Mouse (Mus musculus): ENCODE measurements around the gene Egfl6. TPM values are rescaled to one million over a fixed set of nuclear protein-coding genes. Genes with fewer than 3 reads are reported as not detected.

Egfl6 gene
- polyA plus RNA-seq, 1 experiment from 2014 or later = 14.6 TPM

DNA sequence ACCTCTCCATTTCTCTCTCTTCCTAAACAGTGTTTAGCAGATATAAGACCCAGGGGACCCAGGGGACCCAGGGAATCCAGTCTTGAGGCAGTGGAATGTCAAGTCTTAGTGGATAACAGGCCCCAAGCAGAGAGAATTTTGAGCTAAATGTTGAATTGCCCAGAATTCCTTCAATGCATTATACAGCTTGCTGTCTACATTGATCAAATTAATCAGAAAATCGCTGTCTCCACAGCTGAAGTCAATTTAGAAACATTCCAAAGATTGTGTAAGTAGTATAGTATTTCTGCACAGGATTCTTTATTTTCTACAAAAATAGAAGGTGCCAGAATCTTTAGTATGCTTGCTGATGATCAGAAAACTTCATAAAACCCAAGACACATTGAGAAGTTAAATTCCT, 9.4 kb downstream of the Egfl6 start:
- Histone ChIP-seq H3K4me2 (replicated peaks; ENCODE audit: low read depth, low read length) (no peak overlapping the region), H3K36me3 (ENCODE audit: control insufficient read depth, insufficient read depth, low read length) (no peaks in the 10 kb centered on the region), H3K4me1 (ENCODE audit: control insufficient read depth, insufficient read depth, low read length) (no peaks in the 10 kb centered on the region), H3K27ac (ENCODE audit: low read length) (no peak overlapping the region), H3K9me3 (ENCODE audit: control insufficient read depth, low read depth, low read length) (no peaks in the 10 kb centered on the region), H3K9ac (replicated peaks; ENCODE audit: low read depth, low read length) (no peak overlapping the region), H3K27me3 (ENCODE audit: control insufficient read depth, insufficient read depth, low read length) (peaks cover 3% of the 10 kb centered on the region; the same call in 1 of the 2 replicates), H3K4me3 (ENCODE audit: low read depth, low read length) (no peak overlapping the region)
- ATAC-seq (ENCODE audit: insufficient number of reproducible peaks, insufficient read depth, low FRiP score, low read depth) = no peak
- WGBS = 59% methylated on average over 1 of the region's 1 CpGs

DNA sequence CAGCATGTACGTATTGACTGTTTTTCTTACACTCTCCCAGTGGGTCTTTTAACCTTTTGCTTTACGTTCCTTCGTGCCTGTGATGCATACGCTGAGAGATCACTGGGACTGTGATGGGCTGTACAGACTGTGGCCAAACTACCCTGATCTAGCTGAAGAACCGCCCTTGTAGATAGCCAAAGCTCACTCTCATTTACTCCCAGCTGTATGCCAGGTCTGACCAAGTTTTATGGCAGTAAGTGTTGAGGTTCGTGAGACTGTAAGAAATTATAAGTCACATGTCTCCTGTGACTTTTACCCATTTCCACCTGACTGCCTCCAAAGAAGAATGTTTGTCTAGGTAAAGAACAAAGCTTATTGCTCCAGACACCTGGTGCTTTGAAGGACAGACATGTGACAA, 19.5 kb downstream of the Egfl6 start:
- Histone ChIP-seq H3K27me3 (ENCODE audit: control insufficient read depth, insufficient read depth, low read length) (no peaks in the 10 kb centered on the region), H3K4me1 (ENCODE audit: control insufficient read depth, insufficient read depth, low read length) (no peaks in the 10 kb centered on the region), H3K9ac (replicated peaks; ENCODE audit: low read depth, low read length) (no peak overlapping the region), H3K9me3 (ENCODE audit: control insufficient read depth, low read depth, low read length) (no peaks in the 10 kb centered on the region), H3K36me3 (ENCODE audit: control insufficient read depth, insufficient read depth, low read length) (no peaks in the 10 kb centered on the region), H3K27ac (ENCODE audit: low read length) (no peak overlapping the region), H3K4me2 (replicated peaks; ENCODE audit: low read depth, low read length) (no peak overlapping the region), H3K4me3 (ENCODE audit: low read depth, low read length) (no peak overlapping the region)
- 85% methylated on average over 6 of the region's 6 CpGs for WGBS
- no peak for ATAC-seq (ENCODE audit: insufficient number of reproducible peaks, insufficient read depth, low FRiP score, low read depth)

DNA sequence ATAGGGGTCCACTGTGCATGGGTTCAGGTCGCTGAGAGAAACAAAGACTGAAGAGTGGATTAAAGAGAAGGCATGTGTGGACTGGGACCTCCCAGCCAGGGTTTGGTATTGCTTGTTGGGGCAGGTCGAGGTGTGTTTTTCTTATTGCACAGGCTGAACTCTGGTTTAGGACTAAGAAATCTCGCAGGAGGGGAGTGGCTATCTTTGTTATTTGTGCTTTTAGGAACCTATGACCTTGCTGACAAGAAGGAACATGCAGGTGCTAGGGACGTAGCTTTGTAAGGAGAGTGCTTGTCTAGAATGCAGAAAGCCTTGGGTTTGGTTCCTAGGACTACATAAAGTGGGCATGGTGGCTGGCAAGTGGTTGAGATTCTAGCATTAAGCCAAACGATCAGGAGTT, 20.1 kb downstream of the Egfl6 start:
- no peak overlapping the region; the same call in 1 of the 2 replicates for H3K27ac ChIP-seq (ENCODE audit: low read length)
- no peaks in the 10 kb centered on the region for H3K27me3 ChIP-seq (ENCODE audit: control insufficient read depth, insufficient read depth, low read length)
- H3K36me3 ChIP-seq (ENCODE audit: control insufficient read depth, insufficient read depth, low read length) = no peaks in the 10 kb centered on the region
- H3K4me1 ChIP-seq (ENCODE audit: control insufficient read depth, insufficient read depth, low read length) = no peaks in the 10 kb centered on the region
- H3K9ac ChIP-seq (replicated peaks; ENCODE audit: low read depth, low read length) = no peak overlapping the region
- ATAC-seq (ENCODE audit: insufficient number of reproducible peaks, insufficient read depth, low FRiP score, low read depth) = no peak
- WGBS = 54% methylated on average over 5 of the region's 5 CpGs
- no peak overlapping the region for H3K4me2 ChIP-seq (replicated peaks; ENCODE audit: low read depth, low read length)
- H3K4me3 ChIP-seq (ENCODE audit: low read depth, low read length) = no peak overlapping the region
- no peaks in the 10 kb centered on the region for H3K9me3 ChIP-seq (ENCODE audit: control insufficient read depth, low read depth, low read length)

DNA sequence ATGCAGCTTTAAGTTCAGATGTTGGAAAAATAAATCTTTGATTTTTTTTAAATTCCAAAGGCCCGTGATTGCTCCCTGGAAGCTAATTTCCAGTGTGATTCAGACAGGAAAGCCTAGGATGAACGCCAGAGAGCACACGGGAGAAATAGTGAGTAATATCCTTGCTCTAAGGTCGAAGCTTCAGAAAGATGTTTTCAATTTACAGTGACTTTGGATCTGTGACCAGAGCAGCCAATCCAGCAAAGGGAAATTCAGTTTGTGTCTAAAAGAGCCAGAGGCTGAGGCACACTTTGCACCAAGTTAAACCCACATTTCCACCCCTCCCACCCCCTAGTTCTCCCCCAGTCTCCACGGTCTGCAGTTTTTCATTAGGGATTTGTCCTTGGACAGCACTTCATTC, 20.6 kb downstream of the Egfl6 start:
- no peak for ATAC-seq (ENCODE audit: insufficient number of reproducible peaks, insufficient read depth, low FRiP score, low read depth)
- no peaks in the 10 kb centered on the region for H3K9me3 ChIP-seq (ENCODE audit: control insufficient read depth, low read depth, low read length)
- no peak overlapping the region for H3K9ac ChIP-seq (replicated peaks; ENCODE audit: low read depth, low read length)
- no peak overlapping the region for H3K4me3 ChIP-seq (ENCODE audit: low read depth, low read length)
- no peak overlapping the region; the same call in 1 of the 2 replicates for H3K27ac ChIP-seq (ENCODE audit: low read length)
- no peaks in the 10 kb centered on the region for H3K4me1 ChIP-seq (ENCODE audit: control insufficient read depth, insufficient read depth, low read length)
- H3K27me3 ChIP-seq (ENCODE audit: control insufficient read depth, insufficient read depth, low read length) = no peaks in the 10 kb centered on the region
- no peak overlapping the region for H3K4me2 ChIP-seq (replicated peaks; ENCODE audit: low read depth, low read length)
- H3K36me3 ChIP-seq (ENCODE audit: control insufficient read depth, insufficient read depth, low read length) = no peaks in the 10 kb centered on the region
- 47% methylated on average over 5 of the region's 5 CpGs for WGBS

DNA sequence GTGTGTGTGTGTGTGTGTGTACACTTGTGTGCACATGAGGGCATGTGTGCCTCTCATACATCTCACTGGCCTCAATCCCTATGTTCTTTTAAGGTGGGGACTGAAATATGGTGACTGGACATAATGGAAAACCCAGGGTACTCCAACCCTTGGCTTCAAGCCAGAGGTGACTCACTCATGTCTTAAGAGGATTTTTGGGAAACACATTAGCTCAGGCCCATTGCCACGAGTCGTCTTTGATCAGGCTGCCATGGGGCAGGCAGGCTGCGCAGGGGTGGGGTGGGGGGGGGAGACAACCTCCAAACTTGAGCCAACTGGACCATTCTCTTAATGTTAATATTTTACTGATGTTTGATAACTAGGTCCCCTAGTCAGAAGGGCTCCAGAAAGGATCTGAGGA, 26.2 kb downstream of the Egfl6 start:
- Histone ChIP-seq H3K36me3 (ENCODE audit: control insufficient read depth, insufficient read depth, low read length) (no peaks in the 10 kb centered on the region), H3K9ac (replicated peaks; ENCODE audit: low read depth, low read length) (no peak overlapping the region), H3K27ac (ENCODE audit: low read length) (no peak overlapping the region), H3K4me2 (replicated peaks; ENCODE audit: low read depth, low read length) (no peak overlapping the region), H3K4me3 (ENCODE audit: low read depth, low read length) (no peak overlapping the region), H3K4me1 (ENCODE audit: control insufficient read depth, insufficient read depth, low read length) (no peaks in the 10 kb centered on the region), H3K27me3 (ENCODE audit: control insufficient read depth, insufficient read depth, low read length) (no peaks in the 10 kb centered on the region), H3K9me3 (ENCODE audit: control insufficient read depth, low read depth, low read length) (no peaks in the 10 kb centered on the region)
- WGBS = 56% methylated on average over 3 of the region's 3 CpGs
- ATAC-seq (ENCODE audit: insufficient number of reproducible peaks, insufficient read depth, low FRiP score, low read depth) = no peak

DNA sequence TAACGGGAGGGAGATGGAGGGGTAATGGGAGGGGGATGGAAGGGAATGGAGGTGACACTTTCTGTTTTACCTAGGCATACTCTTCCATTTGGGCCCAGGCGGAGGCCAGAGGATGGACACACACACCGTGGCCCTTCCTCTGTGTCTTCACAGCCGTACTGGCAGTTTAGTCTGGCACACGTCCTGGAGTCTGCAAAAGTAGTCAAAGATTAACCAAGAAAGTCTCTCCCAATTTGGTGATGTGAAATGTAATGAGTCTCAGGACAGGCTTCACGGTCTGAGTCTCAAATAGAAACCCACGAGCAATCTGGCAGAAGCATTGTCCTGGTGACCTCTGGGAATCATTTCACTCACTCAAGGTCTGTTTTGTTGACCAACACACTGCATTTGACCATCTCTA, 33.2 kb downstream of the Egfl6 start:
- H3K9ac ChIP-seq (replicated peaks; ENCODE audit: low read depth, low read length) = no peak overlapping the region
- no peak for ATAC-seq (ENCODE audit: insufficient number of reproducible peaks, insufficient read depth, low FRiP score, low read depth)
- no peaks in the 10 kb centered on the region for H3K9me3 ChIP-seq (ENCODE audit: control insufficient read depth, low read depth, low read length)
- H3K4me3 ChIP-seq (ENCODE audit: low read depth, low read length) = no peak overlapping the region
- no peaks in the 10 kb centered on the region for H3K4me1 ChIP-seq (ENCODE audit: control insufficient read depth, insufficient read depth, low read length)
- no peak overlapping the region for H3K27ac ChIP-seq (ENCODE audit: low read length)
- H3K27me3 ChIP-seq (ENCODE audit: control insufficient read depth, insufficient read depth, low read length) = no peaks in the 10 kb centered on the region
- WGBS = 75% methylated on average over 7 of the region's 7 CpGs
- no peak overlapping the region for H3K4me2 ChIP-seq (replicated peaks; ENCODE audit: low read depth, low read length)
- H3K36me3 ChIP-seq (ENCODE audit: control insufficient read depth, insufficient read depth, low read length) = no peaks in the 10 kb centered on the region

DNA sequence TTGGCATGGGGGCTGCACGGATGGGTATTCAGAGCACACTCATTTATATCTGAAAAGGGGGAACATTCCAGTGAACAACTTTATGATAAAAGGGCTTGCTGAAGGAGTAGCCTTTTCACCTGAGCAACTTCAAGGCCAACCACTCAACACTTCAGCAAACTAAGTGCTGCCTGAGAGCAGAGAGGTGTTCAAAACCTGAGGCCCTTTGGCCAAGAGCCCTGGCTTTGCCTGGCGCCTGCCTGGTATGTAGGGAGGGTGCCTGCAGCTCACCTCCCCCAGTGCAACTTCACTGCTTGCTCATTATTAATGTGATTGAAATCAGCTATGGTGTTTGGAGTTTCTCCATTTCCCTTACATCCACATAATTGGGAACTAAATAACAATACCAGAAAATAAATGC, 39.0 kb downstream of the Egfl6 start:
- no peak for ATAC-seq (ENCODE audit: insufficient number of reproducible peaks, insufficient read depth, low FRiP score, low read depth)
- no peaks in the 10 kb centered on the region for H3K27me3 ChIP-seq (ENCODE audit: control insufficient read depth, insufficient read depth, low read length)
- H3K4me2 ChIP-seq (replicated peaks; ENCODE audit: low read depth, low read length) = no peak overlapping the region
- H3K9ac ChIP-seq (replicated peaks; ENCODE audit: low read depth, low read length) = no peak overlapping the region
- no peaks in the 10 kb centered on the region for H3K4me1 ChIP-seq (ENCODE audit: control insufficient read depth, insufficient read depth, low read length)
- no peaks in the 10 kb centered on the region for H3K9me3 ChIP-seq (ENCODE audit: control insufficient read depth, low read depth, low read length)
- no peak overlapping the region for H3K27ac ChIP-seq (ENCODE audit: low read length)
- WGBS = 78% methylated on average over 2 of the region's 2 CpGs
- H3K36me3 ChIP-seq (ENCODE audit: control insufficient read depth, insufficient read depth, low read length) = no peaks in the 10 kb centered on the region
- H3K4me3 ChIP-seq (ENCODE audit: low read depth, low read length) = no peak overlapping the region

DNA sequence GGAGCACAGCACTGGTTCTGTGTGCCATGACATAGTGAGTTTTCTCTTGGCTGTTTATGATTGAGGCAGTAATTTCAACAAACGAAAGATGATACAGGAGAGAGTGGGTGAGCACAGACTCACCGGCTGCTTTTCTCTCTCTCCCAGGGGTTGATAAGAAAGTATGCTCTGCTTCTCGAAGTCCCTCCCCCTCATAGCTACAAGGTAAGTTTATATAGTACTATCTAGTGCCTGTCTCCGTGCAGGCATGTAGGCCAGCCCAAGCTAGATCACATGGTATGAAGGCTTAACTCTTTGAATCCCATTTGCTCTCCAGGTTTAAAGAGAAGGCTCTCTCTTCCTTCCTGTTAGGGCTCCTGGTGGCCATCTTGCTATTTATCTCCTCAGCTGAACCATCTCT, 50.4 kb downstream of the Egfl6 start:
- Histone ChIP-seq H3K27me3 (ENCODE audit: control insufficient read depth, insufficient read depth, low read length) (no peaks in the 10 kb centered on the region), H3K9ac (replicated peaks; ENCODE audit: low read depth, low read length) (no peak overlapping the region), H3K27ac (ENCODE audit: low read length) (no peak overlapping the region), H3K4me3 (ENCODE audit: low read depth, low read length) (no peak overlapping the region), H3K4me1 (ENCODE audit: control insufficient read depth, insufficient read depth, low read length) (no peaks in the 10 kb centered on the region), H3K9me3 (ENCODE audit: control insufficient read depth, low read depth, low read length) (no peaks in the 10 kb centered on the region), H3K36me3 (ENCODE audit: control insufficient read depth, insufficient read depth, low read length) (no peaks in the 10 kb centered on the region), H3K4me2 (replicated peaks; ENCODE audit: low read depth, low read length) (no peak overlapping the region)
- 31% methylated on average over 4 of the region's 4 CpGs for WGBS
- no peak for ATAC-seq (ENCODE audit: insufficient number of reproducible peaks, insufficient read depth, low FRiP score, low read depth)

DNA sequence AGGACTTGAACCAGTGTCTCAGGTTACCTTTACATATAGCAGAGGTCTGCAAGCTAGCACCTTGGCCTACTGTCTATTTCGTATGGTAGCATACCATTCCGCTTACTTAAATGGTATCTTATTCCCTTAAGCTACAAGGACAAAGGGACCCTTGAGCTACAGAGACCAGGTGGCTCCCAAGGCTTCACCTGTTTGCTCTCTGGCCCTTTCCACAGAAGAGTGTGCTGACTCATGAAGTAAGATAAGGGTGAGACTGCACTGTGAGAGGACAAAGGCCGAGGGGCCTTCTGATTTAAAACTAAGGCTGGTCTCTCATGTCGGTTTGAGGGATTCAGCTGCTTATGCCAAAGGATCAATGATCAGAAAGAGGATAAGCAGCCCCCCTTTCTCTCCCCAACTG, 52.1 kb downstream of the Egfl6 start:
- no peaks in the 10 kb centered on the region for H3K36me3 ChIP-seq (ENCODE audit: control insufficient read depth, insufficient read depth, low read length)
- H3K4me3 ChIP-seq (ENCODE audit: low read depth, low read length) = no peak overlapping the region
- ATAC-seq (ENCODE audit: insufficient number of reproducible peaks, insufficient read depth, low FRiP score, low read depth) = no peak
- no peak overlapping the region for H3K4me2 ChIP-seq (replicated peaks; ENCODE audit: low read depth, low read length)
- H3K27ac ChIP-seq (ENCODE audit: low read length) = no peak overlapping the region
- no peaks in the 10 kb centered on the region for H3K9me3 ChIP-seq (ENCODE audit: control insufficient read depth, low read depth, low read length)
- H3K9ac ChIP-seq (replicated peaks; ENCODE audit: low read depth, low read length) = no peak overlapping the region
- 82% methylated on average over 4 of the region's 4 CpGs for WGBS
- no peaks in the 10 kb centered on the region for H3K27me3 ChIP-seq (ENCODE audit: control insufficient read depth, insufficient read depth, low read length)
- H3K4me1 ChIP-seq (ENCODE audit: control insufficient read depth, insufficient read depth, low read length) = no peaks in the 10 kb centered on the region
